Mouse (Mus musculus) thymus, adult 2 months (tissue): ENCODE data around the gene Pdss2. TPM values are rescaled to one million over a fixed set of nuclear protein-coding genes. Genes with fewer than 3 reads are reported as not detected.
A peak's percentile ranks its signal among the peaks of the same experiment; 100 is the strongest.

Experiments
- DNase-seq: peaks from one replicate; pipeline ENCODE4 v3.0.0; 2021
- H3K27ac ChIP-seq: fragments of 200-500 bp; 2 replicates; pipeline ENCODE4 v1.5.1; 2012; ENCODE audit warnings: low read length, control low read depth; ENCODE audit not compliant: control insufficient read depth, insufficient read depth
- H3K27me3 ChIP-seq: fragments of 200-500 bp; 2 replicates; pipeline ENCODE4 v1.6.1; 2012; ENCODE audit warnings: mild to moderate bottlenecking, low read length, moderate library complexity, mixed read lengths; ENCODE audit not compliant: control insufficient read depth, insufficient read depth
- H3K36me3 ChIP-seq: fragments of 200-500 bp; 2 replicates; pipeline ENCODE4 v1.6.1; 2012; ENCODE audit warnings: mild to moderate bottlenecking, low read length, moderate library complexity; ENCODE audit not compliant: control insufficient read depth, insufficient read depth
- H3K4me1 ChIP-seq: fragments of 200-500 bp; replicated peaks from 2 replicates; pipeline ENCODE4 v1.6.1; 2012; ENCODE audit warnings: low read length; ENCODE audit not compliant: control insufficient read depth, insufficient read depth
- H3K4me3 ChIP-seq: fragments of 200-500 bp; 2 replicates; pipeline ENCODE4 v1.5.1; 2012; ENCODE audit warnings: mild to moderate bottlenecking, low read length, control low read depth, moderate library complexity; ENCODE audit not compliant: control insufficient read depth, insufficient read depth
- CTCF ChIP-seq: fragments of 200-500 bp; IDR thresholded peaks from 2 replicates; pipeline ENCODE4 v1.5.1; 2012; ENCODE audit warnings: mild to moderate bottlenecking, control low read depth, low read length, moderate library complexity, borderline replicate concordance; ENCODE audit not compliant: control insufficient read depth, poor library complexity, insufficient read depth; ENCODE audit errors: extremely low read depth
- POLR2A ChIP-seq: fragments of 200-500 bp; IDR thresholded peaks from 2 replicates; pipeline ENCODE4 v1.6.1; 2012; ENCODE audit warnings: mild to moderate bottlenecking, low read length, control low read depth, moderate library complexity; ENCODE audit not compliant: control insufficient read depth, poor library complexity, insufficient read depth; ENCODE audit errors: extremely low read depth
- WGBS: fragments of 180-500 bp; shearing (Covaris S2); methylation state at CpG from one replicate; pipeline ENCODE4 v1.1.7; 2018; 5-methylcytosine and 5-hydroxymethylcytosine counted together
- polyA plus RNA-seq: library from polyadenylated mRNA; depleted of rRNA; stranded (reverse); fragments of >200 nt; gene quantifications from 2 replicates; pipeline ENCODE4 v1.2.3, GENCODE M21; 2012

Pdss2 gene
- polyA plus RNA-seq, 1 experiment: 10.5 TPM

- Histone ChIP-seq H3K4me1 (no peaks in the 10 kb centered on the region), H3K27ac (no peak overlapping the region), H3K4me3 (no peak overlapping the region), H3K36me3 (no peaks in the 10 kb centered on the region), H3K27me3 (no peaks in the 10 kb centered on the region)
- no peak for DNase-seq
- TF ChIP-seq CTCF: no peak
- no peak for TF ChIP-seq POLR2A
- 78% methylated on average over 5 of the region's 5 CpGs for WGBS
These were observed 58.5 kb downstream of the Pdss2 start for GRCm38 (mm10) chr10:43279637-43280288.

DNA sequence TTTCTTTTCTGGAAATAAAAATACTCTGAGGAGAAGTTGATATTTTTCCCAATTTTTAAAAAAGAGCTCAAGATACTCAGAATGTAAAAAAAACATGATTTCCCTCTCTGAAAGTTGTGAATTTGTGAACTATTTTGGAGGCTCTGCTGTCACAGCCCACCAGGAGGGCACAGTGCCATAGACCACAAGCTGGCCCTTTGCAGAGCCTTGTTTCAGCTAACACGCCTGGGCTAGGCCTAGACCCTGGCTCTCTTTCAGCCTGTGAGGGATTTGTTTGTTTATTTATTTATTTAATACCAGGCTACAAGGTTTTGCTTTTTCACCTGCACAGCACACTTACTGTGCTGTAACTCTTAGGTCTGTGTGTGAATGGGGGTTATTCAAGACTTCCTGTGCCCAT, 64.3 kb downstream of the Pdss2 start:
- H3K36me3 ChIP-seq: no peaks in the 10 kb centered on the region
- no peaks in the 10 kb centered on the region for H3K4me1 ChIP-seq
- DNase-seq: no peak
- no peaks in the 10 kb centered on the region for H3K27me3 ChIP-seq
- WGBS: 87% methylated on average over 1 of the region's 1 CpGs
- H3K27ac ChIP-seq: no peak overlapping the region
- TF ChIP-seq POLR2A (no peak), CTCF (no peak)
- H3K4me3 ChIP-seq: no peak overlapping the region

DNA sequence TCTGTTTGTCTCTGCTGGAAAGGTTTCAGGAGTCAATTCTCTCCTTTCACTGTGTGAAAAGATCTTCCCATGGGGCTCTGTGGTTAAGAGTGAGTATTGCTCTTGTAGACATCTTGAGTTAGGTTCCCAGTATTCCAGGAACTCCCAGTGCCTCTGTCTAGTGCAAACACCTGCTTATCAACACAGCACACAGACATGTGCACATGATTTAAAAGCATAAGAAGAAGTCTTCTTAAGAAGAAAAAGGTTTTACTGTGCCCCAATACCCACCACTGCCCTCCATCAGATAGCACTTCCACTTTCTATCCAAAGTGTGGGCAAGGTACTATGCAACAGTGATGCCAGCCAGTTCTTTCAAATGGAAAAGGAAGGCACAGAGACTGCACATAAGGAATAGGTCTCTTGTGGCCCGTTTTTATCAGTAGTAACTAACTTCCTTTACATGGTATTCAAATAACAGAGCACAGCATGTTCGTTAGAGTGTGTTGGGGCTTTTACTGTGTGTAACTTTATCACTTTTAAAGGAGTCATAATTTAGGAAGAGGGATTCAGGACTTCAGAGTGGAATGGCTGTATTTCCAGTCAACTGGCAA, 69.4 kb downstream of the Pdss2 start:
- 75% methylated on average over 2 of the region's 2 CpGs for WGBS
- TF ChIP-seq CTCF: no peak
- no peak for TF ChIP-seq POLR2A

DNA sequence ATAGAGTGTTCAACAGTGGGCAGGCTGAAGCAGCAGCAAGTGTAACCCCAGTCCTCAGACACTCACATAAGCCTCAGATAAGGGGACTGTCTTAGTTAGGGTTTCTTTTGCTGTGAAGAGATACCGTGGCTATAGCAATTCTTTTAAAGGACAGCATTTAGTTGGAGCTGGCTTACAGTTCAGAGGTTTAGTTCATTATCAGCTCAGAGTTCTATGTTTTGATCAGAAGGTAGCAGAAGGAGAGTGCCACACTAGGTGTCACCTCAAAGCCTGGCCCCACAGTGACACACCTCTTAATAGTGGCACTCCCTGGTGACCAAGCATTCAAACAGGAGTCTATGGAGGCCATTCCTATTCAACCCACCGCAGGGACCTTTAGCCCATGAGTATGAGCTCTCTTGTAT, 70.0 kb downstream of the Pdss2 start:
- H3K27me3 ChIP-seq: no peaks in the 10 kb centered on the region
- H3K4me3 ChIP-seq: no peak overlapping the region
- TF ChIP-seq CTCF (no peak), POLR2A (no peak)
- no peak overlapping the region for H3K27ac ChIP-seq
- DNase-seq: no peak
- H3K36me3 ChIP-seq: no peaks in the 10 kb centered on the region
- H3K4me1 ChIP-seq: no peaks in the 10 kb centered on the region
- 96% methylated on average over 2 of the region's 2 CpGs for WGBS

More for the DNA sequence above, 69.4 kb downstream of the Pdss2 start:
- Histone ChIP-seq H3K27me3 (no peaks in the 10 kb centered on the region), H3K36me3 (no peaks in the 10 kb centered on the region), H3K4me3 (no peak overlapping the region), H3K4me1 (no peaks in the 10 kb centered on the region), H3K27ac (no peak overlapping the region)
- no peak for DNase-seq

GRCm38 (mm10) chr10:43292454-43292853, 71.2 kb downstream of the Pdss2 start:
- H3K4me1 ChIP-seq: peaks cover 3% of the 10 kb centered on the region; the same call in 1 of the 2 replicates
- WGBS: 67% methylated on average over 4 of the region's 4 CpGs
- TF ChIP-seq CTCF: no peak
- TF ChIP-seq POLR2A: no peak
- no peaks in the 10 kb centered on the region for H3K27me3 ChIP-seq
- no peak overlapping the region for H3K27ac ChIP-seq
- peak; percentile 3 for DNase-seq
- H3K36me3 ChIP-seq: no peaks in the 10 kb centered on the region
- H3K4me3 ChIP-seq: no peak overlapping the region

- H3K36me3 ChIP-seq: no peaks in the 10 kb centered on the region
- no peak overlapping the region for H3K27ac ChIP-seq
- no peaks in the 10 kb centered on the region for H3K27me3 ChIP-seq
- DNase-seq: no peak
- peaks cover 7% of the 10 kb centered on the region for H3K4me1 ChIP-seq
- WGBS: 98% methylated on average over 4 of the region's 4 CpGs
- H3K4me3 ChIP-seq: no peak overlapping the region
- TF ChIP-seq CTCF (no peak), POLR2A (no peak)
These were observed 73.0 kb downstream of the Pdss2 start for GRCm38 (mm10) chr10:43294331-43294730.

GRCm38 (mm10) chr10:43308105-43308810, 87.0 kb downstream of the Pdss2 start:
- no peak for TF ChIP-seq CTCF
- no peak for TF ChIP-seq POLR2A
- Histone ChIP-seq H3K27me3 (no peaks in the 10 kb centered on the region), H3K4me1 (no peaks in the 10 kb centered on the region), H3K27ac (no peak overlapping the region), H3K36me3 (no peaks in the 10 kb centered on the region), H3K4me3 (no peak overlapping the region)
- DNase-seq: no peak
- 96% methylated on average over 5 of the region's 5 CpGs for WGBS
